Mouse (Mus musculus) CH12.LX (cell line): ENCODE data around the gene Krt19. TPM values are rescaled to one million over a fixed set of nuclear protein-coding genes. Genes with fewer than 3 reads are reported as not detected.

Source experiments
- DNase-seq: peaks from one replicate; pipeline ENCODE4 v3.0.0-alpha.2; 2013; ENCODE audit errors: extremely low read depth
- H3K27ac ChIP-seq: 2 replicates; pipeline ENCODE4 v1.5.1; 2012; ENCODE audit warnings: low read depth, mild to moderate bottlenecking, control low read depth, moderate library complexity; ENCODE audit not compliant: insufficient read depth
- H3K27me3 ChIP-seq: replicated peaks from 2 replicates; pipeline ENCODE3; 2012; ENCODE audit warnings: inconsistent platforms
- H3K36me3 ChIP-seq, 2 experiments: replicated peaks in 1 of 2; 2 replicates each; pipeline versions ENCODE3 to v1.6.1; 2012; ENCODE audit warnings: inconsistent platforms in 1 of 2, low read length in 1 of 2, mild to moderate bottlenecking in 1 of 2, mixed read lengths in 1 of 2, moderate library complexity in 1 of 2; ENCODE audit not compliant: control insufficient read depth in 1 of 2, insufficient read depth in 1 of 2
- H3K4me1 ChIP-seq, 2 experiments: 2 replicates each; pipeline ENCODE4 v1.6.1; 2012; ENCODE audit warnings: inconsistent platforms in 1 of 2, moderate library complexity in 1 of 2; ENCODE audit not compliant: insufficient read depth in 2 of 2, control insufficient read depth in 1 of 2
- H3K4me2 ChIP-seq: 2 replicates; pipeline ENCODE4 v1.6.1; 2012; ENCODE audit warnings: low read depth, mild to moderate bottlenecking, control low read depth; ENCODE audit not compliant: poor library complexity, insufficient read depth, severe bottlenecking
- H3K4me3 ChIP-seq, 3 experiments: fragments of 150-350 bp in 1 of 3; sonication (generic) in 1 of 3; replicated peaks in 1 of 3; 2 replicates each; pipeline versions ENCODE3 to v1.5.1; 2011 to 2012; ENCODE audit warnings: low read depth in 2 of 3, low read length in 2 of 3, mild to moderate bottlenecking in 2 of 3, moderate library complexity in 2 of 3, control low read depth in 1 of 3, improper control_type of control experiment in 1 of 3, inconsistent platforms in 1 of 3, mixed read lengths in 1 of 3; ENCODE audit not compliant: poor library complexity in 1 of 3
- H3K79me2 ChIP-seq: replicated peaks from 2 replicates; pipeline ENCODE4 v1.6.1; 2012; ENCODE audit warnings: mild to moderate bottlenecking, moderate library complexity; ENCODE audit not compliant: control insufficient read depth, poor library complexity, insufficient read depth, severe bottlenecking; ENCODE audit errors: extremely low read depth
- H3K9ac ChIP-seq: 2 replicates; pipeline ENCODE4 v1.6.1; 2012; ENCODE audit warnings: low read depth, mild to moderate bottlenecking, control low read depth, moderate library complexity; ENCODE audit not compliant: insufficient read depth
- H3K9me3 ChIP-seq: replicated peaks from 2 replicates; pipeline ENCODE3; 2012; ENCODE audit warnings: low read length, inconsistent platforms, mixed read lengths
- BHLHE40 ChIP-seq: IDR thresholded peaks from 2 replicates; pipeline ENCODE4 v1.6.1; 2011; ENCODE audit warnings: mild to moderate bottlenecking, low read depth, low read length, improper control_type of control experiment
- CHD1 ChIP-seq: IDR thresholded peaks from 2 replicates; pipeline ENCODE4 v1.6.1; 2012; ENCODE audit warnings: low read depth, low read length, improper control_type of control experiment, inconsistent platforms
- CHD2 ChIP-seq: IDR thresholded peaks from 2 replicates; pipeline ENCODE4 v1.6.1; 2011; ENCODE audit warnings: low read length, improper control_type of control experiment
- CTCF ChIP-seq, 2 experiments: IDR thresholded peaks in 1 of 2; conservative IDR thresholded peaks in 1 of 2; 2 replicates each; pipeline ENCODE4 v1.5.1; 2011 to 2012; ENCODE audit warnings: low read depth in 2 of 2, low read length in 2 of 2, improper control_type of control experiment in 1 of 2, inconsistent platforms in 1 of 2, mild to moderate bottlenecking in 1 of 2, moderate library complexity in 1 of 2
- EP300 ChIP-seq: IDR thresholded peaks from 2 replicates; pipeline ENCODE4 v1.6.1; 2011; ENCODE audit warnings: low read length, improper control_type of control experiment
- GABPA ChIP-seq: IDR thresholded peaks from 2 replicates; pipeline ENCODE4 v1.6.1; 2012; ENCODE audit warnings: low read depth, low read length, improper control_type of control experiment, inconsistent platforms; ENCODE audit not compliant: insufficient replicate concordance
- HCFC1 ChIP-seq: IDR thresholded peaks from 2 replicates; pipeline ENCODE4 v1.6.1; 2012; ENCODE audit warnings: low read depth, mild to moderate bottlenecking, inconsistent platforms, low read length, improper control_type of control experiment
- IRF4 ChIP-seq: IDR thresholded peaks from 2 replicates; pipeline ENCODE4 v1.6.1; 2014; ENCODE audit warnings: low read depth, mild to moderate bottlenecking, inconsistent platforms, low read length, improper control_type of control experiment
- JUN ChIP-seq: IDR thresholded peaks from 2 replicates; pipeline ENCODE4 v1.6.1; 2011; ENCODE audit warnings: low read depth, mild to moderate bottlenecking, low read length, improper control_type of control experiment, moderate library complexity; ENCODE audit not compliant: insufficient read depth
- JUND ChIP-seq: conservative IDR thresholded peaks from 2 replicates; pipeline ENCODE4 v1.6.1; 2011; ENCODE audit warnings: low read depth, low read length, improper control_type of control experiment
- MXI1 ChIP-seq: IDR thresholded peaks from 2 replicates; pipeline ENCODE4 v1.6.1; 2011; ENCODE audit warnings: mild to moderate bottlenecking, low read depth, low read length, improper control_type of control experiment
- MYC ChIP-seq: IDR thresholded peaks from 2 replicates; pipeline ENCODE4 v1.6.1; 2011; ENCODE audit warnings: low read depth, mild to moderate bottlenecking, improper control_type of control experiment, low read length
- PAX5 ChIP-seq: IDR thresholded peaks from 2 replicates; pipeline ENCODE4 v1.6.1; 2012; ENCODE audit warnings: low read length, inconsistent platforms, mixed read lengths
- POLR2A ChIP-seq: IDR thresholded peaks from 2 replicates; pipeline ENCODE4 v1.6.1; 2011; ENCODE audit warnings: low read depth, mild to moderate bottlenecking, improper control_type of control experiment, low read length
- RAD21 ChIP-seq: IDR thresholded peaks from 2 replicates; pipeline ENCODE4 v1.6.1; 2011; ENCODE audit warnings: low read depth, mild to moderate bottlenecking, low read length, improper control_type of control experiment, moderate library complexity
- RCOR1 ChIP-seq: conservative IDR thresholded peaks from 2 replicates; pipeline ENCODE4 v1.6.1; 2012; ENCODE audit warnings: low read depth, mild to moderate bottlenecking, inconsistent platforms, low read length, improper control_type of control experiment
- SIN3A ChIP-seq: IDR thresholded peaks from 2 replicates; pipeline ENCODE4 v1.6.1; 2012; ENCODE audit warnings: low read length, improper control_type of control experiment, inconsistent platforms
- TBP ChIP-seq: conservative IDR thresholded peaks from 2 replicates; pipeline ENCODE4 v1.6.1; 2011; ENCODE audit warnings: low read depth, low read length, improper control_type of control experiment
- ZKSCAN1 ChIP-seq: IDR thresholded peaks from 2 replicates; pipeline ENCODE4 v1.6.1; 2012; ENCODE audit warnings: low read depth, inconsistent platforms, low read length, improper control_type of control experiment, borderline replicate concordance
- ZMIZ1 ChIP-seq: IDR thresholded peaks from 2 replicates; pipeline ENCODE4 v1.6.1; 2012; ENCODE audit warnings: low read depth, mild to moderate bottlenecking, inconsistent platforms, low read length, improper control_type of control experiment
- ZNF384 ChIP-seq: IDR thresholded peaks from 2 replicates; pipeline ENCODE4 v1.6.1; 2012; ENCODE audit warnings: low read depth, low read length, improper control_type of control experiment, inconsistent platforms
- dilution Hi-C: fragments of 300-500 bp; cut with MboI; formaldehyde crosslinking; loops from 2 replicates; pipeline ENCODE4 v1.14.3; 2020; ENCODE audit warnings: low sequenced_read_pairs; ENCODE audit not compliant: extremely low pct_unique_long_range_greater_than_20kb, extremely low pct_ligation_motif_present
- in situ Hi-C: fragments of 300-500 bp; cut with MboI; formaldehyde crosslinking; loops from 3 replicates; pipeline ENCODE4 v1.14.3; 2019; ENCODE audit warnings: low sequenced_read_pairs, low pct_ligation_motif_present, low pct_unique_long_range_greater_than_20kb, mixed read lengths
- polyA plus RNA-seq: library from polyadenylated mRNA; unstranded; fragments of >175 nt; gene quantifications from 2 replicates; pipeline ENCODE4 v1.2.1, GENCODE M21; 2012; ENCODE audit warnings: low read depth; ENCODE audit not compliant: insufficient read length
- total RNA-seq, 2 experiments: library from RNA; depleted of rRNA; stranded (reverse); fragments of 300-350 nt in 1 of 2; fragments of >200 nt in 1 of 2; gene quantifications; 2 replicates each; pipeline ENCODE4 v1.2.3; 2012 to 2014

The Krt19 gene
- total and polyA plus RNA-seq, 3 experiments, result 0.17 TPM; not detected in 2

GRCm38 (mm10) chr11:100157908-100158477, 9.5 kb upstream of the Krt19 start:
- TF ChIP-seq CHD2 (no peak), MYC (no peak), CHD1 (no peak), ZNF384 (no peak), MXI1 (no peak), ZMIZ1 (no peak), POLR2A (no peak), IRF4 (no peak), RAD21 (no peak), SIN3A (no peak), HCFC1 (no peak)
- TF ChIP-seq, all 38 proteins: peak for 0
- Histone ChIP-seq H3K36me3 (no peaks in the 10 kb centered on the region), H3K4me3 (no peak overlapping the region), H3K27ac (no peak overlapping the region), H3K9ac (no peak overlapping the region), H3K4me2 (no peak overlapping the region), H3K4me1 (no peaks in the 10 kb centered on the region), H3K27me3 (peaks cover 74% of the 10 kb centered on the region), H3K9me3 (no peaks in the 10 kb centered on the region), H3K79me2 (no peaks in the 10 kb centered on the region)
- no peak for DNase-seq
- dilution Hi-C loops (no loop called here), in situ Hi-C loops (no loop called here)

DNA sequence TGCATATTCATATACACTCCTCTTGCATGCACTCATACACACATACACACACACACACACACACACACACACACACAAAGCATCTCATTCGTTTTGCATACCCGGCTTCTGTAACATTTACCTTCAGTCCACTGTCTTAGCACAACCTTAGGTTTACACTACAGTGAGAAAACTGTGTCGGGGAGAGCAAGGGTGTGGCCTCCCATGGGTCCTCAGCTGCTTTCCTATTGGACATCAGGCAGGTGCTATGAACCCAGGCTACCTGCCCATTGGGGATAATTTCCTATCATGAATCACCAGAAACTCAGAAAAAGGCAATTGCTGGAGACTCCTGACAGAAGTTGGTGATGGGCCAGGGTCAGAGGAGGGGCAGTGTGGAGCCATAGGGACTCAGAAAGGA, 8.9 kb upstream of the Krt19 start:
- H3K9ac ChIP-seq, result no peak overlapping the region
- dilution Hi-C loops, result no loop called here

More for the DNA sequence above, 8.9 kb upstream of the Krt19 start:
- H3K4me2 ChIP-seq, result no peak overlapping the region
- no peak overlapping the region for H3K27ac ChIP-seq
- peaks cover 79% of the 10 kb centered on the region for H3K27me3 ChIP-seq
- DNase-seq, result no peak
- no peak for TF ChIP-seq EP300
- TF ChIP-seq GABPA, result no peak
- no peak for TF ChIP-seq RAD21
- no peak for TF ChIP-seq RCOR1
- TF ChIP-seq ZMIZ1, result no peak
- no peak for TF ChIP-seq PAX5
- TF ChIP-seq JUN, result no peak
- no peak for TF ChIP-seq JUND
- TF ChIP-seq BHLHE40, result no peak
- TF ChIP-seq TBP, result no peak
- TF ChIP-seq MXI1, result no peak
- no peak for TF ChIP-seq ZKSCAN1
- no peak for TF ChIP-seq CTCF (conservative IDR thresholded peaks at IDR 0.05 in 1 of 2, IDR thresholded peaks at IDR 0.05 in 1 of 2; ENCODE audit: low read depth in 2 of 2, low read length in 2 of 2)
- TF ChIP-seq CHD2, result no peak
- in situ Hi-C loops, result no loop called here
- H3K9me3 ChIP-seq, result no peaks in the 10 kb centered on the region
- H3K4me1 ChIP-seq, result no peaks in the 10 kb centered on the region
- no peaks in the 10 kb centered on the region for H3K79me2 ChIP-seq
- H3K36me3 ChIP-seq, result no peaks in the 10 kb centered on the region
- no peak overlapping the region for H3K4me3 ChIP-seq
